Mouse (Mus musculus): Measurements from ENCODE around the gene Ptch2. TPM values are rescaled to one million over a fixed set of nuclear protein-coding genes. Genes with fewer than 3 reads are reported as not detected.

The Ptch2 gene
- polyA plus RNA-seq, 1 experiment from 2014 or later: 7.1 TPM

- Histone ChIP-seq H3K36me3 (peaks cover 50% of the 10 kb centered on the region), H3K4me3 (no peak overlapping the region), H3K4me2 (no peak overlapping the region), H3K9ac (no peak overlapping the region), H3K27me3 (no peaks in the 10 kb centered on the region), H3K9me3 (no peaks in the 10 kb centered on the region), H3K4me1 (no peaks in the 10 kb centered on the region), H3K27ac (no peak overlapping the region)
- no peak for ATAC-seq (ENCODE audit: borderline replicate concordance, extremely low read depth, low FRiP score, low TSS enrichment)
- 84% methylated on average over 5 of the region's 5 CpGs for WGBS
Observed at GRCm38 (mm10) chr4:117071183-117071582, 24.7 kb upstream of the Ptch2 start.

GRCm38 (mm10) chr4:117087948-117088640 is 7.8 kb upstream of the Ptch2 start:
- no peak for ATAC-seq (ENCODE audit: borderline replicate concordance, extremely low read depth, low FRiP score, low TSS enrichment)
- H3K4me1 ChIP-seq: peaks cover 11% of the 10 kb centered on the region; the same call in 1 of the 2 replicates
- no peak overlapping the region for H3K9ac ChIP-seq
- H3K4me3 ChIP-seq: no peak overlapping the region
- H3K27ac ChIP-seq: no peak overlapping the region
- H3K9me3 ChIP-seq: no peaks in the 10 kb centered on the region
- H3K36me3 ChIP-seq: peaks cover 6% of the 10 kb centered on the region; the same call in 1 of the 2 replicates
- H3K27me3 ChIP-seq: no peaks in the 10 kb centered on the region
- no peak overlapping the region for H3K4me2 ChIP-seq
- WGBS: 72% methylated on average over 7 of the region's 7 CpGs

DNA sequence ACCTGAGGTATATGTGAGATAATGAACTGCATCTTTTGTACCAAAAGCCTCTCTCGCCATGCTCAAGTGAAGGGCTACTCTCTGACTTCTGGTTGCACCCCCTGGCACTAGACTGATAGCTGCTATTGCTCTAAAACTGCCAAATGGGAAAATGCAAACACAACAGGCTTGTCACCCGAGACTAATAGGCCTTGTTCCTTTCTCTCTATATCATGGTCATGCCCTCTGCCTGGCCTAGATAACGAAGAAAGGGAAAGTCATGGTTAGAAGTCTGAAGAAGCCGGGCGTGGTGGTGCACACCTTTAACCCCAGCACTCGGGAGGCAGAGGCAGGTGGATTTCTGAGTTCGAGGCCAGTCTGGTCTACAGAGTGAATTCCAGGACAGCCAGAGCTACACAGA is 5.3 kb upstream of the Ptch2 start:
- WGBS: 67% methylated on average over 7 of the region's 7 CpGs
- H3K27me3 ChIP-seq: no peaks in the 10 kb centered on the region
- no peak overlapping the region for H3K4me2 ChIP-seq
- no peak for ATAC-seq (ENCODE audit: borderline replicate concordance, extremely low read depth, low FRiP score, low TSS enrichment)
- H3K27ac ChIP-seq: no peak overlapping the region
- peaks cover 18% of the 10 kb centered on the region; the same call in 1 of the 2 replicates for H3K4me1 ChIP-seq
- H3K4me3 ChIP-seq: no peak overlapping the region
- no peaks in the 10 kb centered on the region for H3K9me3 ChIP-seq
- no peak overlapping the region for H3K9ac ChIP-seq
- peaks cover 6% of the 10 kb centered on the region; the same call in 1 of the 2 replicates for H3K36me3 ChIP-seq

GRCm38 (mm10) chr4:117094626-117095361 is 1.1 kb upstream of the Ptch2 start:
- peaks cover 43% of the 10 kb centered on the region for H3K4me1 ChIP-seq
- WGBS: 52% methylated on average over 3 of the region's 3 CpGs
- no peaks in the 10 kb centered on the region for H3K27me3 ChIP-seq
- peak overlapping the region; percentile 84 for H3K27ac ChIP-seq
- no peaks in the 10 kb centered on the region for H3K36me3 ChIP-seq
- ATAC-seq (ENCODE audit: borderline replicate concordance, extremely low read depth, low FRiP score, low TSS enrichment): no peak
- H3K9ac ChIP-seq: no peak overlapping the region
- no peak overlapping the region for H3K4me3 ChIP-seq
- peak overlapping the region; percentile 93; the same call in 1 of the 2 replicates for H3K4me2 ChIP-seq
- H3K9me3 ChIP-seq: no peaks in the 10 kb centered on the region

DNA sequence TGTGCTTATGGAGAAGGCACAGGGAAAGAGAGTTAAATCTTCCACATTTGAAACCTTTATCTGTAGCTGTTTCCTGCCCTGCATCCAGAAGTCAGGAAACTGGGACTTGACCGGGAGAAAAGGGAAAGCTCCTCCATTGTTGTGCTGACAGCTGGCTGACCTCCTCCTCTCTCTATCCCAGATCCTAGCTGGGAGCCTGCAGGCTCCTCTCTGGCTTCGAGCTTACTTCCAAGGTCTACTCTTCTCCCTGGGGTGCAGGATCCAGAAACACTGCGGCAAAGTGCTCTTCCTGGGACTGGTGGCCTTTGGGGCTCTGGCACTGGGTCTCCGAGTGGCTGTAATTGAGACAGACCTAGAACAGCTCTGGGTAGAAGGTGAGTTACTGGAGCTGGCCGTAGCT is 791 bp downstream of the Ptch2 start:
- ATAC-seq (ENCODE audit: borderline replicate concordance, extremely low read depth, low FRiP score, low TSS enrichment): no peak
- Histone ChIP-seq H3K36me3 (0 out of 2 replicates have a peak, but pooled peaks cover 3% of the 10 kb centered on the region), H3K27ac (peak overlapping the region; percentile 55), H3K27me3 (no peaks in the 10 kb centered on the region), H3K9ac (peak overlapping the region; percentile 42), H3K4me3 (peak overlapping the region; percentile 58), H3K4me2 (peak overlapping the region; percentile 93), H3K9me3 (no peaks in the 10 kb centered on the region), H3K4me1 (peaks cover 39% of the 10 kb centered on the region)
- WGBS: 8% methylated on average over 5 of the region's 5 CpGs

- ATAC-seq (ENCODE audit: borderline replicate concordance, extremely low read depth, low FRiP score, low TSS enrichment): peak; percentile 79
- WGBS: 42% methylated on average over 8 of the region's 8 CpGs
- peak overlapping the region; percentile 55 for H3K27ac ChIP-seq
Observed at GRCm38 (mm10) chr4:117097969-117098763, 2.3 kb downstream of the Ptch2 start.

GRCm38 (mm10) chr4:117098764-117099036 is 2.8 kb downstream of the Ptch2 start:
- peak overlapping the region; percentile 93 for H3K4me2 ChIP-seq
- H3K27me3 ChIP-seq: no peaks in the 10 kb centered on the region
- no peak for ATAC-seq (ENCODE audit: borderline replicate concordance, extremely low read depth, low FRiP score, low TSS enrichment)
- no peak overlapping the region for H3K9ac ChIP-seq
- H3K4me3 ChIP-seq: no peak overlapping the region
- peak overlapping the region; percentile 55 for H3K27ac ChIP-seq
- H3K36me3 ChIP-seq: 0 out of 2 replicates have a peak, but pooled peaks cover 3% of the 10 kb centered on the region
- H3K9me3 ChIP-seq: no peaks in the 10 kb centered on the region
- peaks cover 39% of the 10 kb centered on the region for H3K4me1 ChIP-seq
- WGBS: 65% methylated on average over 2 of the region's 2 CpGs

More at GRCm38 (mm10) chr4:117097969-117098763, 2.3 kb downstream of the Ptch2 start:
- peak overlapping the region; percentile 58 for H3K4me3 ChIP-seq
- no peaks in the 10 kb centered on the region for H3K9me3 ChIP-seq
- no peak overlapping the region for H3K9ac ChIP-seq
- H3K4me1 ChIP-seq: peaks cover 39% of the 10 kb centered on the region
- H3K36me3 ChIP-seq: 0 out of 2 replicates have a peak, but pooled peaks cover 3% of the 10 kb centered on the region
- H3K4me2 ChIP-seq: peak overlapping the region; percentile 93
- no peaks in the 10 kb centered on the region for H3K27me3 ChIP-seq

GRCm38 (mm10) chr4:117100036-117100435 is 4.2 kb downstream of the Ptch2 start:
- WGBS: 77% methylated on average over 4 of the region's 4 CpGs
- Histone ChIP-seq H3K36me3 (0 out of 2 replicates have a peak, but pooled peaks cover 3% of the 10 kb centered on the region), H3K9ac (no peak overlapping the region), H3K27ac (no peak overlapping the region), H3K4me3 (no peak overlapping the region), H3K4me2 (no peak overlapping the region), H3K9me3 (no peaks in the 10 kb centered on the region), H3K27me3 (no peaks in the 10 kb centered on the region), H3K4me1 (peaks cover 41% of the 10 kb centered on the region)
- ATAC-seq (ENCODE audit: borderline replicate concordance, extremely low read depth, low FRiP score, low TSS enrichment): no peak

GRCm38 (mm10) chr4:117101218-117101617 is 5.3 kb downstream of the Ptch2 start:
- Histone ChIP-seq H3K4me1 (peaks cover 38% of the 10 kb centered on the region), H3K27me3 (no peaks in the 10 kb centered on the region), H3K9ac (no peak overlapping the region), H3K9me3 (no peaks in the 10 kb centered on the region), H3K4me3 (no peak overlapping the region), H3K4me2 (no peak overlapping the region), H3K36me3 (0 out of 2 replicates have a peak, but pooled peaks cover 6% of the 10 kb centered on the region), H3K27ac (no peak overlapping the region)
- no peak for ATAC-seq (ENCODE audit: borderline replicate concordance, extremely low read depth, low FRiP score, low TSS enrichment)
- 42% methylated on average over 7 of the region's 7 CpGs for WGBS

- ATAC-seq (ENCODE audit: borderline replicate concordance, extremely low read depth, low FRiP score, low TSS enrichment): no peak
- Histone ChIP-seq H3K9ac (no peak overlapping the region), H3K27ac (no peak overlapping the region), H3K36me3 (peaks cover 16% of the 10 kb centered on the region; the same call in 1 of the 2 replicates), H3K27me3 (no peaks in the 10 kb centered on the region), H3K9me3 (no peaks in the 10 kb centered on the region), H3K4me3 (no peak overlapping the region), H3K4me1 (peaks cover 10% of the 10 kb centered on the region), H3K4me2 (no peak overlapping the region)
- 62% methylated on average over 10 of the region's 10 CpGs for WGBS
Observed at GRCm38 (mm10) chr4:117104672-117105071, 8.8 kb downstream of the Ptch2 start.

GRCm38 (mm10) chr4:117105127-117105526 is 9.3 kb downstream of the Ptch2 start:
- no peak overlapping the region for H3K4me3 ChIP-seq
- ATAC-seq (ENCODE audit: borderline replicate concordance, extremely low read depth, low FRiP score, low TSS enrichment): no peak
- no peaks in the 10 kb centered on the region for H3K9me3 ChIP-seq
- WGBS: 43% methylated on average over 10 of the region's 10 CpGs
- H3K27me3 ChIP-seq: no peaks in the 10 kb centered on the region
- H3K9ac ChIP-seq: no peak overlapping the region
- peaks cover 10% of the 10 kb centered on the region for H3K4me1 ChIP-seq
- no peak overlapping the region for H3K27ac ChIP-seq
- peaks cover 20% of the 10 kb centered on the region; the same call in 1 of the 2 replicates for H3K36me3 ChIP-seq
- no peak overlapping the region for H3K4me2 ChIP-seq

All from lung, embryonic 15.5 days (tissue).